Mouse (Mus musculus): ENCODE results near the gene Atraid.

Atraid gene

DNA sequence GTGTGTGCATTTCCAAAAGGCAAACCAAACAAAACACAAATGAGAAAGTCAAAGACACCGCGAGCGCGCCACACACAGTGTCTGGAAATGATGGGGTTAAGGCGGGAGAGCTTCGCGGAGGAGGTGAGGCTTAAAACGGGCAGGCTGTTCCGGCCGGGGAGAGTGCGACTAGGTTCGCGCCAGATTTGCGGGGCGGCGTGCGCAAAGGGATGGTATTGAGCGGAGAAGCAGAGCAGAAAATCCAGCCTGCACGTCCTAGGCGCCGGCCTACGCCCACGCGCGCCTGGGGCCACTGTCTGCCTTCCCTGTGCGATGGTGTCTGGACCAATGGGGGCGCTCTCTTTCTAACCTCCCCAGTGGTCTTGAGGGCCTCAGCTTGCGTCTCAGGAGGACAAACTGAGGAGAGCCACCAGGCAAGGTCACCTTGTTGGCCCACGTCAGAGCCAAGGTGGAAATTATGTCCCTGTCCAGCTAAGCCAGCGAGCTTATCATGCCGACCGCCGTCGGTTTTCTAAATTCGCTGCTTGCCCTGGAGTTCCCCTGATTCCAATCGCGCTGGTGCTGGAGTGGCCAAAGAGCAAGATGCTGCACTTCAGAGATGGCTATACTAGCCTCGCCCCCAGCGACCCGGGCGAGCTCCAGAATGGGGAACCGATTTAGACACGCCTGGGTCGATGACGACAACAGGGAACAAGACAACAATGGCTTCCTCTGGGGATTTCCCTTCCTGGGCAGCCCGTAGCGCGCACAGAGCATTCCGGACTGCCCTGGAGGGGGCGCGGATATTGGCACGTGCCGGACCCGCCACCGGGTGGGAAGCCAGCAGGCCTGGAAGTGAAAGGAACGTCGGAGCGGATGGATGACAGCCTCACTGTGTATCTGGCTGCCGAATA, 46.9 kb downstream of the Atraid start:
- no peak for DNase-seq (ENCODE audit: low spot score)

DNA sequence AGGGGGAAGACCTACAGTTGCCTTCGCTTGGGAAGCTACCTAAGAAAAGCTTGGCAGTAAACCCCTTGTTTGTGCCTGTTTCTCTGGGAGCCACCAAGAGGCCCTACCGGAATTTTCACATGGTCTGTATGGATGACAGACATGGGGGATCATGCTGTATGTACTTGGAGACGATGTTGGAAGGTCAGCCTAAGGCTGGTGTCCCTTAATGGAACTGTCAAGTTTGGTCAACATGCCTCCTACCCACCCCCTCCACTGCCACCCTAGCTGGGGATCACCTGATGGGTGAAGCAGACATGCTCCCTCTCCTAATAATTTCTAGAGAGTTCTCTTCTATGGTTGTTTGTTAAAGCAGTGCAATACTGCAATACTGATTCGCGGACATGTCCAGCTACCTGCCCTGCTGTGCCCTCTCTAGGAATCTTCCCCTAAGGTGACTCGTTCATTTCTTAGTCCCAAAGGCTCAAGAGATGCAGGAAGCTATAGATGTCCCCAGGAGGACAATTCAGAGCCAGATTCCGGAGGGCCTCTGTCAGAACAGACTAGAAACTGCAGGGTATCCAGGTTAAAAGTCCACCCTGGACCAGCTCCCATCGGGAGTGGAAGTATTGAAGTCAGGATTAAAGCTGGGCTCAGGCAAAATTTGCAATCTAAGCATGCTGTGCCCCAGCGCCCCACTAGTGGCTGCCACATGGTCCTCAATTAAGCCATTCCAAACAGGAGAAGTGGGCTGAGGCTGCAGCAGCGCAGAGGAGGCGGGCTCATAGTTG, 47.8 kb downstream of the Atraid start:
- no peak for DNase-seq (ENCODE audit: low spot score)

Measured in c-Kit-positive CD71-positive TER-119-positive erythroid progenitor cells, embryonic 14.5 days (primary cell).